Mouse (Mus musculus) liver, embryonic 14.5 days (tissue): Measurements from ENCODE around the gene Edem3. TPM values are rescaled to one million over a fixed set of nuclear protein-coding genes. Genes with fewer than 3 reads are reported as not detected.

Experiments used
- ATAC-seq: fragments of 200-750 bp; cut with Nextera tagmentation; 2 replicates; pipeline ENCODE4 v1.8.0; 2017; ENCODE audit warnings: moderate number of reproducible peaks, mild to moderate bottlenecking, moderate library complexity; ENCODE audit not compliant: insufficient read depth
- DNase-seq, 3 experiments: peaks; one replicate each; pipeline ENCODE4 v3.0.0-alpha.2; 2012 to 2013; ENCODE audit warnings: low read depth in 3 of 3, low spot score in 3 of 3
- H3K27ac ChIP-seq: fragments of 300-500 bp; sonication (generic); 2 replicates; pipeline ENCODE4 v1.5.1; 2014; ENCODE audit warnings: moderate library complexity, mild to moderate bottlenecking, control low read depth, inconsistent platforms
- H3K27me3 ChIP-seq: fragments of 300-500 bp; sonication (generic); 2 replicates; pipeline ENCODE4 v1.6.1; 2014; ENCODE audit warnings: mild to moderate bottlenecking, low read length, moderate library complexity; ENCODE audit not compliant: control insufficient read depth, insufficient read depth
- H3K36me3 ChIP-seq: fragments of 300-500 bp; sonication (generic); replicated peaks from 2 replicates; pipeline ENCODE4 v1.6.1; 2014; ENCODE audit warnings: low read depth; ENCODE audit not compliant: control insufficient read depth, insufficient read depth
- H3K4me1 ChIP-seq, 2 experiments: fragments of 200-500 bp in 1 of 2; fragments of 300-500 bp in 1 of 2; sonication (generic) in 1 of 2; replicated peaks; 2 replicates each; pipeline ENCODE4 v1.6.1; 2012 to 2014; ENCODE audit warnings: antibody characterized with exemption in 1 of 2, inconsistent platforms in 1 of 2, low read length in 1 of 2; ENCODE audit not compliant: control insufficient read depth in 2 of 2, insufficient read depth in 2 of 2
- H3K4me2 ChIP-seq: fragments of 300-500 bp; sonication (generic); 2 replicates; pipeline ENCODE4 v1.6.1; 2014; ENCODE audit warnings: low read depth, mild to moderate bottlenecking, control low read depth, moderate library complexity
- H3K4me3 ChIP-seq, 2 experiments: fragments of 200-500 bp in 1 of 2; fragments of 300-500 bp in 1 of 2; sonication (generic) in 1 of 2; 2 replicates each; pipeline ENCODE4 v1.5.1; 2012 to 2014; ENCODE audit warnings: low read depth in 2 of 2, low read length in 2 of 2, mild to moderate bottlenecking in 2 of 2, control low read depth in 1 of 2, inconsistent platforms in 1 of 2, moderate library complexity in 1 of 2; ENCODE audit not compliant: insufficient read depth in 1 of 2
- H3K9ac ChIP-seq: fragments of 300-500 bp; sonication (generic); replicated peaks from 2 replicates; pipeline ENCODE4 v1.6.1; 2014; ENCODE audit warnings: mild to moderate bottlenecking, control low read depth, moderate library complexity
- H3K9me3 ChIP-seq: fragments of 300-500 bp; sonication (generic); 2 replicates; pipeline ENCODE4 v1.6.1; 2016; ENCODE audit warnings: low read length, mixed read lengths; ENCODE audit not compliant: control insufficient read depth
- CTCF ChIP-seq: IDR thresholded peaks from 2 replicates; pipeline ENCODE4 v1.5.1; 2016; ENCODE audit warnings: antibody characterized with exemption, low read depth, control low read depth
- EP300 ChIP-seq: IDR thresholded peaks from 2 replicates; pipeline ENCODE4 v1.6.1; 2016; ENCODE audit warnings: antibody characterized with exemption, low read depth
- WGBS: fragments of 180-500 bp; shearing (Covaris S2); extraction: QIAGEN DNeasy Blood & Tissue Kit; methylation state at CpG from one replicate; pipeline ENCODE4 v1.1.7; 2014; ENCODE audit not compliant: insufficient replicate concordance; 5-methylcytosine and 5-hydroxymethylcytosine counted together
- polyA plus RNA-seq, 2 experiments: library from polyadenylated mRNA; depleted of rRNA in 1 of 2; stranded (reverse) in 1 of 2; unstranded in 1 of 2; fragments of >200 nt; fragmentation: Nextera tagmentation in 1 of 2; extraction: Ambion mirVana in 1 of 2; gene quantifications; 2 replicates each; pipeline versions ENCODE4 v1.2.1 to v1.2.3; 2012 to 2014

Edem3 gene
- polyA plus RNA-seq, 2 experiments = 4.3 to 6.1 TPM

DNA sequence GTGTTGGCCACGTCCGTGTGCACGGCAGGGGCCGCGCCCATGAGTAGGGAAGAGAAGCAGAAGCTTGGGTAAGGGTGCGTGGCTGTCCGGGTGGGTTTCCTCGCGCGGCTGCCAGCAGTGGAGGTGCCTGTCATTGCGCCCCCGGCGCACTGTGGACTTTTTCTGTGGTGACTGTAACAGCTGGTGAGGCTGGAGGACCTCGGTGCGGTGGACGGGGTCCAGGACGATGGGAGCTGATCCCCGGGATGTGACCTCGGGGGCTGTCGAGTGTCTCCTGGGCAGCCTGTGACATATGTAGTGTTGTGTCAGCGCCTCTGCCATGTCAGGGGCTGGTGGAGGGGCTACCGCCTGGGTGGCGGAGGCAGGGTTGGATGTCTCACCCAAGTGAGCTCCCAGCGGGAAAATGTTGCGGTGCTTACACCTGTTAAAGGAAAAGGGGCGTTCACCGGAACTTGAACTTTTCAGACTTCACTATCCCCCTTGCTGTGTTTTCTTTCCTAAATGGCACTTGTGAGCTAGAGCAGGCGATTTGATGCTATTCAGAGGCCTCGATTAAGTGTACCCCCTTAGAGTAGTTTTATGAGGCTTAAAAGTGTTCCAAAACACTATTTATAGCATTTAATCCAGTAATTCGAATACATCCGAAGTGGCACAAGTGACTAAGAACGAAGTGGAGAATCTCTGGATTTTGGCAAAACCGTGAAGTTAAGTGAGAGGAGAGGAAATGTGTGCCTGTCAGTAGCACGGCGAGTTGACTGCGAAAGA, 671 bp downstream of the Edem3 start:
- TF ChIP-seq EP300 = no peak
- peak; percentile 3; the same call in 1 of the 2 replicates for TF ChIP-seq CTCF
- DNase-seq (no peak), ATAC-seq (no peak)
- Histone ChIP-seq H3K4me1 (peaks cover 20 to 22% of the 10 kb centered on the region in 2 experiments), H3K27ac (peak overlapping the region; percentile 83), H3K36me3 (no peaks in the 10 kb centered on the region; the same call in 1 of the 2 replicates), H3K9ac (peak overlapping the region; percentile 92), H3K4me3 (peak overlapping the region; percentile 66 to 99), H3K4me2 (peak overlapping the region; percentile 94), H3K9me3 (no peaks in the 10 kb centered on the region), H3K27me3 (no peaks in the 10 kb centered on the region)
- whole genome bisulfite sequencing = 4% methylated on average over 36 of the region's 36 CpGs

DNA sequence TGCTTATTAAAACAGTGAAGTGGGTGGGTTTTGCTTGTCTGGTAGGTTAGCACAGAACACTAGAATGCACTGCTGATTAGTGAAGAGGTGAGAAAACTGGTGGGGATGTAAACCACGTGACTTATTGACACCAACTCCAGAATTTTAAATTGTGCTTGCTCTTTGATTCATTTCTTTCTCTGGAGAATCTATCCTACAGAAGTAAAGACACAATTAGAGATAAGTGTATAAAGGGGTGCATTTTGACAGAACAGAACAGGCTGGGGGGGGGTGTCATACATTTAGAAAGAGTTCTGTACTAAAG, 1.2 kb downstream of the Edem3 start:
- ATAC-seq (no peak), DNase-seq (no peak)
- Histone ChIP-seq H3K9me3 (no peaks in the 10 kb centered on the region), H3K4me1 (peaks cover 20 to 22% of the 10 kb centered on the region in 2 experiments), H3K36me3 (no peaks in the 10 kb centered on the region; the same call in 1 of the 2 replicates), H3K4me2 (peak overlapping the region; percentile 94), H3K9ac (peak overlapping the region; percentile 92), H3K27ac (no peak overlapping the region), H3K4me3 (peak overlapping the region; percentile 66 to 99), H3K27me3 (no peaks in the 10 kb centered on the region)
- 15% methylated on average over 1 of the region's 1 CpGs for WGBS
- TF ChIP-seq CTCF (no peak), EP300 (no peak)

DNA sequence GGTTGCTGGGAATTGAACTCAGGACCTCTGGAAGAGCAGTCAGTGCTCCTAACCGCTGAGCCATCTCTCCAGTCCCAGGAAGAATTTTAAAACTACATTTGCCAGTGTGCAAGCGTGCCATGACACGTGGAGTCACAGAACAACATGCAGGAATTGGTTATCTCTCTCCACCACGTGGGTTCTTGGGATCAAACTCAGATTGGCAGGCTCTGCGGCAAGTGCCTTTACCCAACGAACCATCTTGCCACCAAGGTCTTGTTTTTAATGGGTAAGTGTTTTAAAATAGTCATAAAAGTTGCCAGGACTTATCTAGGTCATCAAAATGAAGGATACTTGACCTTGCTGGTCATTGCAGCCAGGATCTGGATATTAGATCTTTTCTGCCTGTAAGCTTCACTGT, 3.1 kb downstream of the Edem3 start:
- 22% methylated on average over 6 of the region's 6 CpGs for WGBS
- Histone ChIP-seq H3K27ac (no peak overlapping the region), H3K4me1 (peaks cover 17 to 21% of the 10 kb centered on the region in 2 experiments), H3K9me3 (no peaks in the 10 kb centered on the region), H3K36me3 (peaks cover 4% of the 10 kb centered on the region; the same call in 1 of the 2 replicates), H3K4me2 (no peak overlapping the region; the same call in 1 of the 2 replicates), H3K27me3 (no peaks in the 10 kb centered on the region), H3K4me3 (no peak overlapping the region), H3K9ac (no peak overlapping the region)
- DNase-seq = peak in 1 of 3 experiments; percentile 33
- ATAC-seq = no peak
- TF ChIP-seq EP300 = peak; percentile 37; the same call in 1 of the 2 replicates
- TF ChIP-seq CTCF = 0 out of 2 replicates have a peak, but pooled peaks have one; percentile 4

DNA sequence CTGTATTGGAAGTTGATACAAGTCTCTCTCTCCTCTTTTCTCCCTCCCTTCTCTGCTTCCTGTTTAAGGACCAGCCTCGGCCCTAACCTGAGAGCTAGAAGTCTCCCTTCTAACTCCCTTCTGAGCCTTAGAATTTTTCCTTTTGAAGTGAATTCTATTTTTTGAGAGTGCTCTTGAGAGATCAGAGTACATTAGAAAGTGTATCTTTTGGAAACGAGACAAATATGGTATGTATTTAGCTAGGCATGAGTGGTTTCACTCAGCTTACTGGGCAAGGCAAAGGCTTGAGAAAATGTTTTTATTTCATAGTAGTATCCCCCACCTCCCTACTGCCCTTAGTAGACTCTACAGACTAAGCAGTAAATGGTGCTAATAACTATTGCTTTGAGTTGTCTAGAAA, 3.8 kb downstream of the Edem3 start:
- ATAC-seq = no peak
- Histone ChIP-seq H3K36me3 (peaks cover 4% of the 10 kb centered on the region; the same call in 1 of the 2 replicates), H3K27ac (no peak overlapping the region), H3K9ac (no peak overlapping the region), H3K27me3 (no peaks in the 10 kb centered on the region), H3K9me3 (no peaks in the 10 kb centered on the region), H3K4me2 (no peak overlapping the region), H3K4me1 (peaks cover 11 to 14% of the 10 kb centered on the region in 2 experiments), H3K4me3 (no peak overlapping the region)
- 63% methylated on average over 2 of the region's 2 CpGs for WGBS
- DNase-seq = no peak
- TF ChIP-seq EP300 = no peak
- no peak for TF ChIP-seq CTCF

DNA sequence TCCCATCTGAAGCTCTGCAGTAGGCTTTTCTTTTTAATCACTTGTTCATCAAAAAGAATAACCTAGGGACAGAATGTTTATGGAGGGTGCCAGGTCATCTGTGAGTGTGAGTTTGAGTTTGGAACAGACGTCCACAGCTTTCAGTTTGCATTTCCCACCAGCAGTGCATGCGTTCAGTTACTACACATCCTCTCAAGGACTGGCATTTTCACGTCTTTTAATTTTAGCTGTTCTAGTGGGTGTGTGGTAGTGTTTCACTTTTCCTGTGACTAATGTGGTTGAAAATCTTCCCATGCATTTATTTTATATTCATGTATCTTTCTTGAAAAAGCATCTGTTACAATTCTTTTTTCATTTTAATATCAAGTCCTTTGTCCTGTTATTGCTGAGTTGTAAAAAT, 9.1 kb downstream of the Edem3 start:
- no peak for DNase-seq
- no peak overlapping the region for H3K9ac ChIP-seq
- H3K4me1 ChIP-seq = no peaks in the 10 kb centered on the region
- no peaks in the 10 kb centered on the region for H3K9me3 ChIP-seq
- no peak for ATAC-seq
- no peak overlapping the region for H3K27ac ChIP-seq
- 68% methylated on average over 3 of the region's 3 CpGs for WGBS
- H3K27me3 ChIP-seq = no peaks in the 10 kb centered on the region
- peaks cover 4% of the 10 kb centered on the region; the same call in 1 of the 2 replicates for H3K36me3 ChIP-seq
- no peak overlapping the region for H3K4me2 ChIP-seq
- no peak for TF ChIP-seq CTCF
- no peak for TF ChIP-seq EP300
- no peak overlapping the region for H3K4me3 ChIP-seq
